ENCODE assay signal across 26 mouse cellular contexts in genomic region chr13:40022609-40023008, GRCm38 (mm10).
"Had no signal": no experiment of that assay in that cellular context is flagged by ENCODE, and none has a peak within 500 bp of the region (broad histone marks: within the 10 kb centered on the region; RNA-seq: fewer than 3 reads in every experiment).

No protein-coding gene starts in this region.

- DNase-seq: cerebellum, postnatal 10 days; cerebellum, postnatal 14 days; cerebellum, postnatal 25 days; cerebellum, postnatal 36 days; embryo, embryonic 11 days; forebrain, postnatal 0 days; gastrocnemius, adult 2 months; gastrocnemius, postnatal 10 days; gastrocnemius, postnatal 14 days; gastrocnemius, postnatal 25 days; gastrocnemius, postnatal 36 days; heart, adult 11 months; heart, adult 18-20 months; heart, adult 2 months had no signal

- H3K4me3 ChIP-seq: embryonic facial prominence, embryonic 10.5 days; embryonic facial prominence, embryonic 12.5 days; embryonic facial prominence, embryonic 13.5 days; embryonic facial prominence, embryonic 15.5 days; erythroblast, embryonic 14.5 days; forebrain, embryonic 10.5 days; forebrain, embryonic 12.5 days; forebrain, embryonic 13.5 days; forebrain, embryonic 15.5 days; gastrocnemius, adult 2 months; heart, adult 2 months; heart, embryonic 10.5 days had no signal

- H3K4me1 ChIP-seq: embryonic facial prominence, embryonic 10.5 days; embryonic facial prominence, embryonic 12.5 days; embryonic facial prominence, embryonic 13.5 days; embryonic facial prominence, embryonic 15.5 days; forebrain, embryonic 10.5 days; forebrain, embryonic 12.5 days; forebrain, embryonic 13.5 days; forebrain, embryonic 15.5 days; heart, embryonic 10.5 days had no signal

- ATAC-seq: forebrain, embryonic 13.5 days; forebrain, embryonic 14.5 days; forebrain, embryonic 15.5 days; forebrain, embryonic 16.5 days; forebrain, postnatal 0 days had no signal
